Mouse (Mus musculus) intestine, postnatal 0 days (tissue): Measurements from ENCODE around the gene Tfpi. TPM values are rescaled to one million over a fixed set of nuclear protein-coding genes. Genes with fewer than 3 reads are reported as not detected.

Source experiments
- ATAC-seq: fragments of 200-750 bp; cut with Nextera tagmentation; 2 replicates; pipeline ENCODE4 v1.8.0; 2017; ENCODE audit warnings: mild to moderate bottlenecking, moderate TSS enrichment, moderate library complexity
- H3K27ac ChIP-seq: fragments of 300-500 bp; sonication (generic); 2 replicates; pipeline ENCODE4 v1.5.1; 2014; ENCODE audit warnings: mild to moderate bottlenecking, low read depth, low read length, moderate library complexity
- H3K27me3 ChIP-seq: fragments of 300-500 bp; sonication (generic); replicated peaks from 2 replicates; pipeline ENCODE4 v1.6.1; 2014; ENCODE audit warnings: low read length, mixed read lengths; ENCODE audit not compliant: control insufficient read depth, insufficient read depth
- H3K36me3 ChIP-seq: fragments of 300-500 bp; sonication (generic); 2 replicates; pipeline ENCODE4 v1.6.1; 2014; ENCODE audit warnings: mild to moderate bottlenecking, moderate library complexity; ENCODE audit not compliant: control insufficient read depth, insufficient read depth
- H3K4me1 ChIP-seq: fragments of 300-500 bp; sonication (generic); replicated peaks from 2 replicates; pipeline ENCODE4 v1.6.1; 2014; ENCODE audit warnings: antibody characterized with exemption, low read length, mixed read lengths; ENCODE audit not compliant: control insufficient read depth, insufficient read depth
- H3K4me2 ChIP-seq: fragments of 300-500 bp; sonication (generic); replicated peaks from 2 replicates; pipeline ENCODE4 v1.6.1; 2014; ENCODE audit warnings: low read depth, mild to moderate bottlenecking, moderate library complexity
- H3K4me3 ChIP-seq: fragments of 300-500 bp; sonication (generic); 2 replicates; pipeline ENCODE4 v1.5.1; 2014; ENCODE audit warnings: low read depth, low read length
- H3K9ac ChIP-seq: fragments of 300-500 bp; sonication (generic); 2 replicates; pipeline ENCODE4 v1.6.1; 2014; ENCODE audit warnings: mild to moderate bottlenecking, low read depth, low read length
- H3K9me3 ChIP-seq: fragments of 300-500 bp; sonication (generic); 2 replicates; pipeline ENCODE4 v1.6.1; 2016; ENCODE audit warnings: mixed run types; ENCODE audit not compliant: control insufficient read depth
- CTCF ChIP-seq: sonication (generic); IDR thresholded peaks from 2 replicates; pipeline ENCODE4 v1.5.1; 2016; ENCODE audit warnings: low read depth, mild to moderate bottlenecking, control low read depth, antibody characterized with exemption, moderate library complexity
- WGBS: fragments of 180-500 bp; shearing (Covaris S2); extraction: QIAGEN DNeasy Blood & Tissue Kit; methylation state at CpG from one replicate; pipeline ENCODE4 v1.1.7; 2014; 5-methylcytosine and 5-hydroxymethylcytosine counted together
- polyA plus RNA-seq: library from polyadenylated mRNA; unstranded; fragments of >200 nt; fragmentation: Nextera tagmentation; extraction: Ambion mirVana; gene quantifications from 2 replicates; pipeline ENCODE4 v1.2.1, GENCODE M21; 2015

Gene Tfpi
- polyA plus RNA-seq, 1 experiment from 2014 or later = 31.3 TPM

- Histone ChIP-seq H3K4me2 (no peak overlapping the region), H3K9me3 (no peaks in the 10 kb centered on the region), H3K4me3 (no peak overlapping the region), H3K9ac (no peak overlapping the region), H3K27ac (no peak overlapping the region), H3K36me3 (no peaks in the 10 kb centered on the region), H3K27me3 (no peaks in the 10 kb centered on the region), H3K4me1 (no peaks in the 10 kb centered on the region)
- ATAC-seq = no peak
- WGBS = 58% methylated on average over 3 of the region's 3 CpGs
- TF ChIP-seq CTCF = 0 out of 2 replicates have a peak, but pooled peaks have one; percentile 15
Measured at GRCm38 (mm10) chr2:84428836-84429235, 47.7 kb downstream of the Tfpi start.

GRCm38 (mm10) chr2:84426531-84426930 lies 50.0 kb downstream of the Tfpi start:
- H3K4me2 ChIP-seq = peak overlapping the region; percentile 13; the same call in 1 of the 2 replicates
- TF ChIP-seq CTCF = no peak
- H3K36me3 ChIP-seq = no peaks in the 10 kb centered on the region
- ATAC-seq = no peak
- no peak overlapping the region for H3K4me3 ChIP-seq
- H3K9me3 ChIP-seq = no peaks in the 10 kb centered on the region
- no peak overlapping the region for H3K27ac ChIP-seq
- H3K27me3 ChIP-seq = no peaks in the 10 kb centered on the region
- WGBS = 56% methylated on average over 4 of the region's 4 CpGs
- no peak overlapping the region for H3K9ac ChIP-seq
- no peaks in the 10 kb centered on the region for H3K4me1 ChIP-seq

GRCm38 (mm10) chr2:84425138-84425537 lies 51.4 kb downstream of the Tfpi start, which contains the start of gene Calcrl:
TSS of gene Calcrl (minus strand) at chr2:84425411.
- 0 out of 2 replicates have a peak, but pooled peaks have one; percentile 7 for TF ChIP-seq CTCF
- WGBS = under 1% methylated on average over 10 of the region's 10 CpGs
- H3K36me3 ChIP-seq = no peaks in the 10 kb centered on the region
- H3K4me1 ChIP-seq = no peaks in the 10 kb centered on the region
- H3K27me3 ChIP-seq = no peaks in the 10 kb centered on the region
- peak within 1 kb of the TSS; percentile 44; the same call in 1 of the 2 replicates for H3K9ac ChIP-seq
- peak; percentile 69 for ATAC-seq
- peak within 1 kb of the TSS; percentile 46 for H3K4me3 ChIP-seq
- H3K9me3 ChIP-seq = no peaks in the 10 kb centered on the region
- peak within 1 kb of the TSS; percentile 54; the same call in 1 of the 2 replicates for H3K27ac ChIP-seq
- H3K4me2 ChIP-seq = peak within 1 kb of the TSS; percentile 71

GRCm38 (mm10) chr2:84416501-84416900 lies 60.1 kb downstream of the Tfpi start:
- no peak for TF ChIP-seq CTCF
- no peak overlapping the region for H3K4me3 ChIP-seq
- no peak overlapping the region for H3K9ac ChIP-seq
- no peaks in the 10 kb centered on the region for H3K27me3 ChIP-seq
- no peak for ATAC-seq
- no peak overlapping the region for H3K4me2 ChIP-seq
- no peaks in the 10 kb centered on the region for H3K9me3 ChIP-seq
- H3K4me1 ChIP-seq = no peaks in the 10 kb centered on the region
- WGBS = 93% methylated on average over 4 of the region's 4 CpGs
- no peaks in the 10 kb centered on the region for H3K36me3 ChIP-seq
- no peak overlapping the region for H3K27ac ChIP-seq

- Histone ChIP-seq H3K4me1 (no peaks in the 10 kb centered on the region), H3K9me3 (no peaks in the 10 kb centered on the region), H3K4me3 (no peak overlapping the region), H3K27ac (no peak overlapping the region), H3K9ac (no peak overlapping the region), H3K4me2 (no peak overlapping the region), H3K27me3 (no peaks in the 10 kb centered on the region), H3K36me3 (no peaks in the 10 kb centered on the region)
- TF ChIP-seq CTCF = no peak
- no peak for ATAC-seq
Measured at GRCm38 (mm10) chr2:84409796-84410592, 66.6 kb downstream of the Tfpi start.

- 81% methylated on average over 3 of the region's 3 CpGs for WGBS
- no peaks in the 10 kb centered on the region for H3K36me3 ChIP-seq
- H3K4me2 ChIP-seq = no peak overlapping the region
- no peak for ATAC-seq
- no peak overlapping the region for H3K4me3 ChIP-seq
- no peak overlapping the region for H3K27ac ChIP-seq
- H3K4me1 ChIP-seq = no peaks in the 10 kb centered on the region
- no peaks in the 10 kb centered on the region for H3K9me3 ChIP-seq
- TF ChIP-seq CTCF = no peak
- no peaks in the 10 kb centered on the region for H3K27me3 ChIP-seq
- H3K9ac ChIP-seq = no peak overlapping the region
Measured at GRCm38 (mm10) chr2:84404834-84405233, 71.7 kb downstream of the Tfpi start.
